Mouse (Mus musculus) limb, embryonic 15.5 days (tissue): ENCODE results near the gene Asl. TPM values are rescaled to one million over a fixed set of nuclear protein-coding genes. Genes with fewer than 3 reads are reported as not detected.

ENCODE experiments used
- ATAC-seq: fragments of 200-750 bp; cut with Nextera tagmentation; 2 replicates; pipeline ENCODE4 v1.8.0; 2017; ENCODE audit warnings: low read depth, moderate TSS enrichment; ENCODE audit not compliant: insufficient number of reproducible peaks, low FRiP score, low TSS enrichment
- H3K27ac ChIP-seq: fragments of 300-500 bp; sonication (generic); 2 replicates; pipeline ENCODE4 v1.5.1; 2015; ENCODE audit warnings: moderate library complexity, mild to moderate bottlenecking, inconsistent platforms
- H3K27me3 ChIP-seq: fragments of 300-500 bp; sonication (generic); 2 replicates; pipeline ENCODE4 v1.6.1; 2015; ENCODE audit warnings: inconsistent platforms
- H3K36me3 ChIP-seq: fragments of 300-500 bp; sonication (generic); 2 replicates; pipeline ENCODE4 v1.6.1; 2015; ENCODE audit warnings: inconsistent platforms
- H3K4me1 ChIP-seq: fragments of 300-500 bp; sonication (generic); 2 replicates; pipeline ENCODE4 v1.6.1; 2015; ENCODE audit warnings: inconsistent platforms
- H3K4me2 ChIP-seq: fragments of 300-500 bp; sonication (generic); 2 replicates; pipeline ENCODE4 v1.6.1; 2015; ENCODE audit warnings: mild to moderate bottlenecking, inconsistent platforms
- H3K4me3 ChIP-seq: fragments of 300-500 bp; sonication (generic); 2 replicates; pipeline ENCODE4 v1.5.1; 2015; ENCODE audit warnings: mild to moderate bottlenecking, inconsistent platforms
- H3K9ac ChIP-seq: fragments of 300-500 bp; sonication (generic); 2 replicates; pipeline ENCODE4 v1.6.1; 2015; ENCODE audit warnings: inconsistent platforms
- H3K9me3 ChIP-seq: fragments of 300-500 bp; sonication (generic); 2 replicates; pipeline ENCODE4 v1.6.1; 2016; ENCODE audit warnings: inconsistent platforms
- WGBS: fragments of 180-500 bp; shearing (Covaris S2); methylation state at CpG from one replicate; pipeline ENCODE4 v1.1.7; 2015; 5-methylcytosine and 5-hydroxymethylcytosine counted together
- polyA plus RNA-seq: library from polyadenylated mRNA; unstranded; fragments of >200 nt; fragmentation: Nextera tagmentation; extraction: Ambion mirVana; gene quantifications from 2 replicates; pipeline ENCODE4 v1.2.1, GENCODE M21; 2015

The Asl gene
- polyA plus RNA-seq, 1 experiment from 2014 or later, result 29.0 TPM

GRCm38 (mm10) chr5:130001356-130001987 is 27.6 kb downstream of the Asl start:
- Histone ChIP-seq H3K4me3 (peak overlapping the region; percentile 55), H3K9me3 (no peaks in the 10 kb centered on the region), H3K36me3 (0 out of 2 replicates have a peak, but pooled peaks cover 3% of the 10 kb centered on the region), H3K4me1 (peaks cover 18% of the 10 kb centered on the region), H3K27ac (no peak overlapping the region), H3K4me2 (peak overlapping the region; percentile 88), H3K9ac (no peak overlapping the region), H3K27me3 (no peaks in the 10 kb centered on the region)
- WGBS, result 53% methylated on average over 5 of the region's 5 CpGs
- ATAC-seq, result no peak

- 87% methylated on average over 12 of the region's 12 CpGs for WGBS
- Histone ChIP-seq H3K27me3 (no peaks in the 10 kb centered on the region), H3K9ac (no peak overlapping the region), H3K36me3 (0 out of 2 replicates have a peak, but pooled peaks cover 3% of the 10 kb centered on the region), H3K27ac (no peak overlapping the region), H3K9me3 (no peaks in the 10 kb centered on the region), H3K4me2 (no peak overlapping the region), H3K4me3 (no peak overlapping the region), H3K4me1 (peaks cover 18% of the 10 kb centered on the region)
- no peak for ATAC-seq
Measured at GRCm38 (mm10) chr5:130000735-130001134, 28.3 kb downstream of the Asl start.

GRCm38 (mm10) chr5:129999097-129999496 is 29.9 kb downstream of the Asl start:
- WGBS, result 36% methylated on average over 4 of the region's 4 CpGs
- H3K4me1 ChIP-seq, result peaks cover 18% of the 10 kb centered on the region
- H3K36me3 ChIP-seq, result 0 out of 2 replicates have a peak, but pooled peaks cover 3% of the 10 kb centered on the region
- H3K4me3 ChIP-seq, result no peak overlapping the region
- H3K4me2 ChIP-seq, result no peak overlapping the region
- H3K27ac ChIP-seq, result no peak overlapping the region
- H3K9me3 ChIP-seq, result no peaks in the 10 kb centered on the region
- no peaks in the 10 kb centered on the region for H3K27me3 ChIP-seq
- no peak for ATAC-seq
- no peak overlapping the region for H3K9ac ChIP-seq

GRCm38 (mm10) chr5:129997700-129998099 is 31.3 kb downstream of the Asl start:
- WGBS, result 75% methylated on average over 19 of the region's 19 CpGs
- no peak for ATAC-seq
- H3K36me3 ChIP-seq, result 0 out of 2 replicates have a peak, but pooled peaks cover 7% of the 10 kb centered on the region

DNA sequence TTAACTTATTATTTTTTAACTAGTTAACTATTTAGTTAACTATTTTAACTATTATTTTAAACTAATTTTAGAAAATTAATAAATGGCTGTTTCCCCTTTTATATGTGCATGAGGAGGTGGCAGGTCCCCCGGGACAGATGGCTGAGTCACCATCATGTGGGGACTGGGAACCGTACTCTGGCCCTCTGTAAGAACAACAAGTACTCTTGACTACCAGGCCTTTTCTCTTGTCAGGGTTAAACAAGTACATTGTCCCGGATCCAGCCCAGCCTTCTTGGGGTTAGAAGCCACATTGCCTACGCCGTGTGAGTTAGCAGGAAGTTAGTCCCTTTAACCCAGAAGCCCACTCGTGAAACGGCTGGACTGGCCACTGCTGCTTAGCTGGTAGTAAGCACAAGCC is 34.1 kb downstream of the Asl start:
- no peaks in the 10 kb centered on the region for H3K4me1 ChIP-seq
- no peak overlapping the region for H3K9ac ChIP-seq
- WGBS, result 86% methylated on average over 7 of the region's 7 CpGs
- H3K4me3 ChIP-seq, result no peak overlapping the region
- no peaks in the 10 kb centered on the region for H3K9me3 ChIP-seq
- no peak overlapping the region for H3K4me2 ChIP-seq
- no peak overlapping the region for H3K27ac ChIP-seq
- H3K27me3 ChIP-seq, result no peaks in the 10 kb centered on the region
- no peak for ATAC-seq
- peaks cover 15% of the 10 kb centered on the region for H3K36me3 ChIP-seq

More at GRCm38 (mm10) chr5:129997700-129998099, 31.3 kb downstream of the Asl start:
- no peaks in the 10 kb centered on the region for H3K27me3 ChIP-seq
- H3K9ac ChIP-seq, result no peak overlapping the region
- peaks cover 15% of the 10 kb centered on the region for H3K4me1 ChIP-seq
- H3K9me3 ChIP-seq, result no peaks in the 10 kb centered on the region
- no peak overlapping the region for H3K4me2 ChIP-seq
- no peak overlapping the region for H3K4me3 ChIP-seq
- H3K27ac ChIP-seq, result no peak overlapping the region

DNA sequence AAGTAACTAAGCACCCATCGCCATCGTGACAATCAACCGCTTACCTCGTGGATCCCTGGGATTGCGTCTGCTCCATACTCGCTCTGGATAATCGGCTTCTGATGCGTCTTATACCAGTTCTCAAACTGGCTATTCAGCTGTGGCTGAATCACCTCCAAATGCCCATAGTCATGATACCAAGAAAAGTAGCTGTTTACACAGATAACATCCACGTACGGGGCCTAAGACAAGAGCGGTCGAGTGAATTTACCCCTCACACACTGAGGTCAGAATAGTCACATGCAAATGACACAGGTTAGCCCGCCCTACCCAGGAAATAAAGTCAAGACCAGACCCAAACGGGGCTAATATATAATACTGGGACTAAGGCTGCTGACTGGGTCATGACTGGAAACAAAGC is 35.7 kb downstream of the Asl start:
- Histone ChIP-seq H3K9me3 (no peaks in the 10 kb centered on the region), H3K4me2 (no peak overlapping the region), H3K9ac (no peak overlapping the region), H3K36me3 (peaks cover 17% of the 10 kb centered on the region), H3K4me1 (no peaks in the 10 kb centered on the region), H3K4me3 (no peak overlapping the region), H3K27ac (no peak overlapping the region), H3K27me3 (no peaks in the 10 kb centered on the region)
- ATAC-seq, result no peak
- WGBS, result 92% methylated on average over 14 of the region's 14 CpGs

- no peak overlapping the region for H3K9ac ChIP-seq
- no peaks in the 10 kb centered on the region for H3K27me3 ChIP-seq
- H3K27ac ChIP-seq, result no peak overlapping the region
- WGBS, result 94% methylated on average over 5 of the region's 5 CpGs
- no peaks in the 10 kb centered on the region for H3K9me3 ChIP-seq
- peaks cover 20% of the 10 kb centered on the region for H3K36me3 ChIP-seq
- no peak for ATAC-seq
- no peak overlapping the region for H3K4me2 ChIP-seq
- no peaks in the 10 kb centered on the region for H3K4me1 ChIP-seq
- no peak overlapping the region for H3K4me3 ChIP-seq
Measured at GRCm38 (mm10) chr5:129991898-129992297, 37.1 kb downstream of the Asl start.

- H3K4me1 ChIP-seq, result no peaks in the 10 kb centered on the region
- H3K4me2 ChIP-seq, result no peak overlapping the region
- 66% methylated on average over 13 of the region's 13 CpGs for WGBS
- H3K9me3 ChIP-seq, result no peaks in the 10 kb centered on the region
- no peak overlapping the region for H3K9ac ChIP-seq
- H3K27ac ChIP-seq, result no peak overlapping the region
- no peak for ATAC-seq
- H3K4me3 ChIP-seq, result no peak overlapping the region
- H3K27me3 ChIP-seq, result no peaks in the 10 kb centered on the region
- H3K36me3 ChIP-seq, result peaks cover 25% of the 10 kb centered on the region
Measured at GRCm38 (mm10) chr5:129989376-129989775, 39.7 kb downstream of the Asl start.

- Histone ChIP-seq H3K9me3 (no peaks in the 10 kb centered on the region), H3K9ac (no peak overlapping the region), H3K4me3 (no peak overlapping the region), H3K4me2 (no peak overlapping the region), H3K27ac (no peak overlapping the region), H3K4me1 (no peaks in the 10 kb centered on the region), H3K36me3 (peaks cover 24% of the 10 kb centered on the region), H3K27me3 (no peaks in the 10 kb centered on the region)
- ATAC-seq, result no peak
- WGBS, result 74% methylated on average over 3 of the region's 3 CpGs
Measured at GRCm38 (mm10) chr5:129980216-129980615, 48.8 kb downstream of the Asl start.

GRCm38 (mm10) chr5:129978608-129979007 is 50.4 kb downstream of the Asl start:
- no peaks in the 10 kb centered on the region for H3K4me1 ChIP-seq
- no peak overlapping the region for H3K9ac ChIP-seq
- peaks cover 11% of the 10 kb centered on the region; the same call in 1 of the 2 replicates for H3K36me3 ChIP-seq
- H3K4me3 ChIP-seq, result no peak overlapping the region
- 85% methylated on average over 5 of the region's 5 CpGs for WGBS
- no peaks in the 10 kb centered on the region for H3K9me3 ChIP-seq
- H3K27ac ChIP-seq, result no peak overlapping the region
- H3K27me3 ChIP-seq, result no peaks in the 10 kb centered on the region
- H3K4me2 ChIP-seq, result no peak overlapping the region
- no peak for ATAC-seq

- no peak overlapping the region for H3K4me2 ChIP-seq
Measured at GRCm38 (mm10) chr5:129977768-129978167, 51.3 kb downstream of the Asl start.

GRCm38 (mm10) chr5:129974866-129975311 is 54.2 kb downstream of the Asl start:
- no peaks in the 10 kb centered on the region for H3K27me3 ChIP-seq
- H3K4me3 ChIP-seq, result no peak overlapping the region
- H3K4me1 ChIP-seq, result no peaks in the 10 kb centered on the region
- H3K36me3 ChIP-seq, result peaks cover 11% of the 10 kb centered on the region; the same call in 1 of the 2 replicates
- no peak overlapping the region for H3K27ac ChIP-seq
- H3K4me2 ChIP-seq, result no peak overlapping the region
- no peak overlapping the region for H3K9ac ChIP-seq
- WGBS, result 72% methylated on average over 4 of the region's 4 CpGs
- ATAC-seq, result no peak
- no peaks in the 10 kb centered on the region for H3K9me3 ChIP-seq

More at GRCm38 (mm10) chr5:129977768-129978167, 51.3 kb downstream of the Asl start:
- H3K9ac ChIP-seq, result no peak overlapping the region
- no peak overlapping the region for H3K4me3 ChIP-seq
- peaks cover 3% of the 10 kb centered on the region; the same call in 1 of the 2 replicates for H3K36me3 ChIP-seq
- H3K4me1 ChIP-seq, result no peaks in the 10 kb centered on the region
- ATAC-seq, result no peak
- whole genome bisulfite sequencing, result 80% methylated on average over 4 of the region's 4 CpGs
- H3K27ac ChIP-seq, result no peak overlapping the region
- no peaks in the 10 kb centered on the region for H3K9me3 ChIP-seq
- no peaks in the 10 kb centered on the region for H3K27me3 ChIP-seq
